Mouse (Mus musculus): ENCODE data around the gene Plpp3. TPM values are rescaled to one million over a fixed set of nuclear protein-coding genes. Genes with fewer than 3 reads are reported as not detected.
A peak's percentile ranks its signal among the peaks of the same experiment; 100 is the strongest.

Plpp3 gene
- polyA plus RNA-seq, 1 experiment from 2014 or later = 95.1 TPM

GRCm38 (mm10) chr4:105181014-105181658 lies 24.0 kb downstream of the Plpp3 start:
- Histone ChIP-seq H3K9me3 (no peaks in the 10 kb centered on the region), H3K36me3 (no peaks in the 10 kb centered on the region), H3K4me1 (replicated peaks) (peaks cover 43% of the 10 kb centered on the region), H3K27me3 (no peaks in the 10 kb centered on the region), H3K4me2 (peak overlapping the region; percentile 32), H3K4me3 (no peak overlapping the region), H3K9ac (no peak overlapping the region), H3K27ac (replicated peaks) (peak overlapping the region; percentile 86)
- WGBS = 12% methylated on average over 16 of the region's 16 CpGs
- peak; percentile 89 for ATAC-seq (ENCODE audit: low FRiP score, low read depth)

DNA sequence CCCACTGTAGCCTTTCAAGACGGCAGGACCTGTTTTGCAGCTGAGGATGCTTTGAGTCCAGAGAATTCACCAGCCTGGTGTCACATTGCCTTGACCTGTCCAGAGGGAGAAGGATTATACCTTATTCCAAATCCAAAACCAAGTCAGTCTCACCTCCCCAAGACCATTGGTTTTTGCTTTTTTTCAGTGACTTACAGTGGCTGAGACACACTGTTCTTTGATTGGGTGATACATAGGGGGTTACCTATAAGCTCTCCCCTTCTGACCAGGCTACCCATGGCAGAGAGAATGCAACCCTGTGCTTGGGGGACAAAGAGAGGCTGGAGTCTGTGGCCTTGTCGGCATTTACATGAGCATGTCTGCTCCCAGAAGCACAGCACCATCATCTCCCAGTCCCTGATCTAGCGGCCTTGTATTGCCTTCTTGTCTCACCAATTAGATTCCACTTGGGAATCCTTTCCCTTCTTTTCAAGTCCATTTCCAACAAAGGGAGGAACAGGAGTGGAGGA lies 24.6 kb downstream of the Plpp3 start:
- Histone ChIP-seq H3K4me2 (peak overlapping the region; percentile 32), H3K27ac (replicated peaks) (peak overlapping the region; percentile 86), H3K36me3 (no peaks in the 10 kb centered on the region), H3K4me1 (replicated peaks) (peaks cover 48% of the 10 kb centered on the region), H3K27me3 (no peaks in the 10 kb centered on the region), H3K9me3 (no peaks in the 10 kb centered on the region), H3K4me3 (no peak overlapping the region), H3K9ac (0 out of 2 replicates have a peak overlapping the region, but pooled peaks have one; percentile 10)
- ATAC-seq (ENCODE audit: low FRiP score, low read depth) = peak; percentile 16; the same call in 1 of the 2 replicates
- WGBS = 15% methylated on average over 3 of the region's 3 CpGs

- WGBS = 27% methylated on average over 5 of the region's 5 CpGs
- H3K27me3 ChIP-seq = no peaks in the 10 kb centered on the region
- H3K9me3 ChIP-seq = no peaks in the 10 kb centered on the region
- H3K9ac ChIP-seq = no peak overlapping the region
- no peak overlapping the region for H3K4me3 ChIP-seq
- ATAC-seq (ENCODE audit: low FRiP score, low read depth) = peak; percentile 52; the same call in 1 of the 2 replicates
- peaks cover 49% of the 10 kb centered on the region for H3K4me1 ChIP-seq (replicated peaks)
- H3K4me2 ChIP-seq = no peak overlapping the region
- H3K27ac ChIP-seq (replicated peaks) = peak overlapping the region; percentile 86
- no peaks in the 10 kb centered on the region for H3K36me3 ChIP-seq
Observed at GRCm38 (mm10) chr4:105182249-105182648, 25.1 kb downstream of the Plpp3 start.

DNA sequence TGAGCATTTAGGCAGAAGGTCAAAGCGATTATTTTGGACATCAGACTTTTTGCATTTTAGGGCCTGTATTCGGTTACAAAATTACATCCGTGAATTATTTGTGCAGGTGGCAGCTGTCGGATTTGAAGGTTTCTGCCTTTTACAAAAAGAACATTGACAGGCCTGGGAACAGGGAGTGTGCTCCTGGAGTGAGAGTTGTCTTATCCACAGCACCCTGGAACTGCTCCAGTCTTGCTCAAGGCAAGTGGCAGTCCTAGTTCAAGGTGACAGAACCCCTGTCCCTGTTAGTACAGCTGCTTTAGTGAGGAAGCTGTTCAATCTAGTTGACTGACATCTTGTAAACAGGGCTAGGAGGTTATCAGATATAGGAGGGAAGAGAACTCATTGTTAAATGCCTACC lies 27.3 kb downstream of the Plpp3 start:
- ATAC-seq (ENCODE audit: low FRiP score, low read depth) = no peak
- no peaks in the 10 kb centered on the region for H3K9me3 ChIP-seq
- no peak overlapping the region for H3K9ac ChIP-seq
- no peak overlapping the region for H3K4me3 ChIP-seq
- H3K4me2 ChIP-seq = no peak overlapping the region
- H3K36me3 ChIP-seq = no peaks in the 10 kb centered on the region
- peaks cover 38% of the 10 kb centered on the region for H3K4me1 ChIP-seq (replicated peaks)
- 64% methylated on average over 4 of the region's 4 CpGs for WGBS
- H3K27me3 ChIP-seq = no peaks in the 10 kb centered on the region
- no peak overlapping the region for H3K27ac ChIP-seq (replicated peaks)

DNA sequence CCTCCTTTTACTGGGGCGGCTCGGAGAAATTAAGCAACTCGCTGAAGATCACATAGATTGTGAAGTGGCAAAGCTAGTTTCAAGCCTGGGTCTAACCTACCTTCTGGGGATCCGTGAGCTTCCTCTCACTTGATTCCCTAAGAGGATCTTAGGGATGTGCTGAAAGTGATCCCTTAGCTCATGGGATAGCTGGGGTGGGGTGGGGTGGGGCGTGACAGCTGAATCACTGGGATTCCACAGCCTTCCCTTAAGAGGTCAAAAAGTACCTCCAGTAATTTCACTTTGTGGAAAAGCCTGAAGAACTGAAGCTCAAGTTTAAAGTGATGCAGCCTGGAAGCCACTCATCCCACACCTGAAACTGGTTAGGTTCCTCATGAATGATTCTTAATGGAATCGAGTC lies 27.8 kb downstream of the Plpp3 start:
- no peak overlapping the region for H3K4me3 ChIP-seq
- WGBS = 92% methylated on average over 6 of the region's 6 CpGs
- H3K27me3 ChIP-seq = no peaks in the 10 kb centered on the region

DNA sequence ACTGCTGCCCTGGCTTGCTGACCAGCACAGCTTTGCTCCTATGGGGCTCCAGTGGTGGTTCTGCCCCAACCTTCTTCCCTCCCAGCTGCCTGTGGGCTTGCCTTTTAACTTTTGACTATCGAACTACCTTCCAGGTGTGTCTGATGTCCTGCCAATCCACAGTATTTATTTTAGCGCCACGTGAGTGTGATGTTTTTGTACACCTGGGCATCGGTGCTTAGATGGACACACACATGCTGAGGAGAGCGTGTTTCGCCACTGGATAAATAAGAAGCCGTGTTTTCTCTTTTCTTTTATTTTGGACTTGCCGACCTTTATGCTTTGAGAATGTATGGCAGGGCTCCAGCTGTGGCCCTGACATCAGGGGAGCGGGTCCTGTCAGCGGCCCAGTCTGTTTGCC lies 29.5 kb downstream of the Plpp3 start:
- no peak overlapping the region for H3K27ac ChIP-seq (replicated peaks)
- H3K27me3 ChIP-seq = no peaks in the 10 kb centered on the region
- 85% methylated on average over 10 of the region's 10 CpGs for WGBS
- H3K9ac ChIP-seq = no peak overlapping the region
- no peaks in the 10 kb centered on the region for H3K9me3 ChIP-seq
- ATAC-seq (ENCODE audit: low FRiP score, low read depth) = no peak
- no peak overlapping the region for H3K4me2 ChIP-seq
- H3K36me3 ChIP-seq = no peaks in the 10 kb centered on the region
- no peak overlapping the region for H3K4me3 ChIP-seq
- peaks cover 23% of the 10 kb centered on the region for H3K4me1 ChIP-seq (replicated peaks)

More for the DNA sequence above, 27.8 kb downstream of the Plpp3 start:
- Histone ChIP-seq H3K9ac (no peak overlapping the region), H3K9me3 (no peaks in the 10 kb centered on the region), H3K4me2 (no peak overlapping the region), H3K36me3 (no peaks in the 10 kb centered on the region), H3K27ac (replicated peaks) (no peak overlapping the region), H3K4me1 (replicated peaks) (peaks cover 34% of the 10 kb centered on the region)
- ATAC-seq (ENCODE audit: low FRiP score, low read depth) = no peak

- H3K27ac ChIP-seq (replicated peaks) = no peak overlapping the region
- no peak for ATAC-seq (ENCODE audit: low FRiP score, low read depth)
- no peak overlapping the region for H3K4me3 ChIP-seq
- H3K9me3 ChIP-seq = no peaks in the 10 kb centered on the region
- H3K9ac ChIP-seq = no peak overlapping the region
- H3K4me2 ChIP-seq = no peak overlapping the region
- no peaks in the 10 kb centered on the region for H3K36me3 ChIP-seq
- H3K4me1 ChIP-seq (replicated peaks) = peaks cover 23% of the 10 kb centered on the region
- H3K27me3 ChIP-seq = no peaks in the 10 kb centered on the region
- 85% methylated on average over 7 of the region's 7 CpGs for WGBS
Observed at GRCm38 (mm10) chr4:105187873-105188272, 30.7 kb downstream of the Plpp3 start.

GRCm38 (mm10) chr4:105188801-105189200 lies 31.7 kb downstream of the Plpp3 start:
- no peak for ATAC-seq (ENCODE audit: low FRiP score, low read depth)
- Histone ChIP-seq H3K4me2 (no peak overlapping the region), H3K36me3 (no peaks in the 10 kb centered on the region), H3K4me1 (replicated peaks) (peaks cover 26% of the 10 kb centered on the region), H3K9ac (no peak overlapping the region), H3K4me3 (no peak overlapping the region), H3K27ac (replicated peaks) (no peak overlapping the region), H3K9me3 (no peaks in the 10 kb centered on the region), H3K27me3 (no peaks in the 10 kb centered on the region)
- WGBS = 78% methylated on average over 7 of the region's 7 CpGs

DNA sequence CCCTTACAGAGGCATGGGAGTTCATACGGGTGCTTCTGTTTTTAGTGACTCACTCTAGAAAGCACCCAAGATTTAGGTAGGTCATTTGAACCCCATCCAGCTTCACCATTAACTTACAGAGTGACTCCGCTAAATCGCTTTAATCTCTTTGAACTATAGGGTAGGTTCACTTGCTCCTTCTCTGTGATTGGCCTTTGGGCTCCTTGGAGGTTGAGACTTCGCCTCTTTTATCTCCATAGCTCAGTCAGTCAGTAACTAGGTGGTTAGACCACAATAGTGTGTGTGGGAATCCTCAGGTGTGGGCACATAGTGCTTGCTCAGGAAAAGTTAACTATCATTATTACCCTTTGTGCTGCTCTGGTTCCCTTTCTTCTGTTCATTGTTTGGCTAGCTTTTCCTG lies 33.7 kb downstream of the Plpp3 start:
- no peak overlapping the region for H3K27ac ChIP-seq (replicated peaks)
- peaks cover 26% of the 10 kb centered on the region for H3K4me1 ChIP-seq (replicated peaks)
- H3K4me2 ChIP-seq = no peak overlapping the region
- no peaks in the 10 kb centered on the region for H3K9me3 ChIP-seq
- H3K27me3 ChIP-seq = no peaks in the 10 kb centered on the region
- H3K4me3 ChIP-seq = no peak overlapping the region
- no peak overlapping the region for H3K9ac ChIP-seq
- no peaks in the 10 kb centered on the region for H3K36me3 ChIP-seq
- 77% methylated on average over 4 of the region's 4 CpGs for WGBS
- no peak for ATAC-seq (ENCODE audit: low FRiP score, low read depth)

- WGBS = 76% methylated on average over 5 of the region's 5 CpGs
- H3K4me3 ChIP-seq = no peak overlapping the region
- no peak for ATAC-seq (ENCODE audit: low FRiP score, low read depth)
- peaks cover 22% of the 10 kb centered on the region for H3K4me1 ChIP-seq (replicated peaks)
- no peak overlapping the region for H3K9ac ChIP-seq
- H3K36me3 ChIP-seq = no peaks in the 10 kb centered on the region
- H3K27me3 ChIP-seq = no peaks in the 10 kb centered on the region
- no peak overlapping the region for H3K4me2 ChIP-seq
- no peaks in the 10 kb centered on the region for H3K9me3 ChIP-seq
- no peak overlapping the region for H3K27ac ChIP-seq (replicated peaks)
Observed at GRCm38 (mm10) chr4:105191550-105191949, 34.4 kb downstream of the Plpp3 start.

DNA sequence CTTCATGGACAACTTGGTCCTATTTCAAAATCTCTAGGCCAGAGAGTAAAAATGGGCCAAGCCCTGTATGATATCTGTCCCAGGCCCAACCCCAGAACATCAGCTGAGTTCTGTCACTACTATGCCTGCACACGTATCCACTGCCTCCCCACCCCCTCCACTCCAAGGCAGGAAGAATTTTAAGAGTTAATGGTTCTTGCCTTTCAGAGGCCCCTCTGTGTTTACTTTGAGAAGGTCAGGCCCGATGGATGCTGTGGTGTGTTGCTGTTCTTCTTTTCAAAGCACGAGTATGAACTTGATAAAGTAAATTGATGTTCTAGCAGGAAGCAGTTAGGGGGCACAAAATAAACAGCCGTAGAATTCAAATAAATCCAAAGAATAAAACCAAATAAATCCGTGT lies 35.5 kb downstream of the Plpp3 start:
- Histone ChIP-seq H3K4me3 (no peak overlapping the region), H3K4me2 (no peak overlapping the region), H3K9me3 (no peaks in the 10 kb centered on the region), H3K36me3 (no peaks in the 10 kb centered on the region), H3K4me1 (replicated peaks) (peaks cover 19% of the 10 kb centered on the region), H3K9ac (no peak overlapping the region), H3K27me3 (no peaks in the 10 kb centered on the region), H3K27ac (replicated peaks) (no peak overlapping the region)
- WGBS = 46% methylated on average over 5 of the region's 5 CpGs
- no peak for ATAC-seq (ENCODE audit: low FRiP score, low read depth)

DNA sequence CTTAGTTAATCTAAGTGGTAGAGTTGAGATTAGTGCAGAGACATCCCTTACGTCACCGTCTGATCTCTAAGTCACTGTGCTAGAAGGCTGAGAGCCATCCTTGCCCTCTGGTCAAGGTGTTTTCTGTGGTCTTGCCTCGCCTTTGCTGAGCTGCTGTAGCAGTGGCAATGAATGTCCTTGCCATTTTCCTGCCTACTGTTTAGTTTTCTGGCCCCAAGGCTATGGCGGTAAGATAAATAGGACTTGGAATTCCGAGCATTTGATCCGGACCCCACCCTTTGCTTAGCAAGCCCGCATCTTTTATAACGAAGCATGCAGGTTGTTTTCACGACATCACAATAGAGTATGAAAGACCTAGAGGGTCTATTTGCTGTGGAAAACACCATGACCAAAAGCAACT lies 38.1 kb downstream of the Plpp3 start:
- Histone ChIP-seq H3K4me2 (no peak overlapping the region), H3K27me3 (no peaks in the 10 kb centered on the region), H3K27ac (replicated peaks) (no peak overlapping the region), H3K36me3 (no peaks in the 10 kb centered on the region), H3K9me3 (no peaks in the 10 kb centered on the region), H3K9ac (no peak overlapping the region), H3K4me3 (no peak overlapping the region), H3K4me1 (replicated peaks) (peaks cover 29% of the 10 kb centered on the region)
- ATAC-seq (ENCODE audit: low FRiP score, low read depth) = no peak
- WGBS = 73% methylated on average over 9 of the region's 9 CpGs

- Histone ChIP-seq H3K9me3 (no peaks in the 10 kb centered on the region), H3K27ac (replicated peaks) (no peak overlapping the region)
- no peak for ATAC-seq (ENCODE audit: low FRiP score, low read depth)
Observed at GRCm38 (mm10) chr4:105196099-105196498, 39.0 kb downstream of the Plpp3 start.

More at GRCm38 (mm10) chr4:105196099-105196498, 39.0 kb downstream of the Plpp3 start:
- Histone ChIP-seq H3K9ac (no peak overlapping the region), H3K4me3 (no peak overlapping the region), H3K27me3 (no peaks in the 10 kb centered on the region), H3K4me1 (replicated peaks) (peaks cover 28% of the 10 kb centered on the region), H3K4me2 (no peak overlapping the region), H3K36me3 (no peaks in the 10 kb centered on the region)
- 81% methylated on average over 9 of the region's 9 CpGs for WGBS
